Mouse (Mus musculus): Measurements from ENCODE around the gene Sh3bp5.
A peak's percentile ranks its signal among the peaks of the same experiment; 100 is the strongest.

Gene Sh3bp5

GRCm38 (mm10) chr14:31392300-31392699 lies 43.6 kb downstream of the Sh3bp5 start:
- DNase-seq = no peak

- peak; percentile 11 to 16 for DNase-seq
These were observed 46.3 kb downstream of the Sh3bp5 start for GRCm38 (mm10) chr14:31389421-31390147.

DNA sequence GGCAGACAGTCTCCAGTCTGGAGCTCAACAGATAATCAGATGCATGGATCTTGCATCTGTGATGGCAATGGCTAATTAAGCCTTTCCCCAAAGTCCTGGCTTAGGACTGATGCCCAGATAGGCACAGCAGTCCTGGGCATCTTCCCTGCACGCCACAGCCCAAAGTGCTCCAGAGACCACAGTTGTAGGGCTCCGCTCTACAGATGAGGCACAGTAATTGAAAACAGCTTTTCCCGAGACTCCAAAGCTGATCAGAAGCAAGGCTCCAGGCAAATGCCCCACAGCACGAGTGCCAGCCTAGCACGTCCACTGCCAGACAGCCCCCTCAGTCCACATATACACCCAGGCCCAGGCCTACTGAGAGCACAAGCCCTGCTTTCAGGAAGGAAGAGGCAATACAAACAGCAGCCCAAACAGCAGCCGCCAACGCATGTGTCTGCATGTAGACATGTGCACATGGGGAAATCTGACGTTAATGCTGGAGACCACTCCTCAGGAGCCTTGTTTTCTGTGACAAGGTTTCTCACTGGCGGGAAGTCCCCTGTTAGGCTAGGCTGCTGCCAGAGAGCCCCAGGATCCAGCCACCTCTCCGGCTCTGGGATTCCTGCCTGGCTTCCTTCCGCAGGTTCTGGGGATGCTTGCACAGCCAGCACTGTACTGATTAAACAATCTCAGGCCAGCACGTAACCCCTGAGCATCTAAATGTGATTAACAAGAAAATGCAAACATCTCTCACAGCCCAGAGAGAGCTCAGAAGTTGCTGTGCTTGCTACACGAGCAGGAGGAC lies 47.6 kb downstream of the Sh3bp5 start:
- peak; percentile 60 to 61 for DNase-seq

DNA sequence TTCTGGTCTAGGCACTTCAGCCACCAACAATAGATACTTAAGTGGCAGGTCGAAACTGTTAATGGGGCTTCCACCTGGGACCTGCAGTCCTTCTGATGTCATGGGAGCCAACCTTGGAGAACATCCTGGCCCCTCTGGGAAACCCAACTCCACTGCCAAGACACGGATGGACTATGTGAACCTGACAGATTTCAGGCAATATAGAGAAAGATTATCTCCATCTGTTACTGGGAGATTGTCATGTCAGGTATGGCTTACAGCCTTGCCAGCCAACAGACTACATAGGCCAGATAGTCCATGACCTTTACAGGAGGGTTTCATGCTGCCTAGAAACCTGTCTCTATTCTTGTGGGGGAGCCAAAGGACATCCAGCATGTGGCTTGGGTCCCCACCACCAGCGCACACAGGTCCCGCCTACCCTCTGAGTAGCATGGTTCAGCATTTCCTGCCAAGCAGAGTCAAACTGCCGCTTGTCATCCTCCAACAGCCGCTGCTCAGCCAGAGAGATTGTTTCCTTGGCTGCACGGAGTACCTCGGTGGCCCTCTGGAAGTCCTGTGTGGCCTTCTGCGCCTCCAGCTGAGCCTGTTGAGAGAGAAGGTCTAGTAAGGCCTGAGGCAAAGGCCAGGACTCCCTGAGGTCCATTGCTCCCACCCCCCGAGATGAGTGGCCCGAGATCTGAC lies 48.4 kb downstream of the Sh3bp5 start:
- peak; percentile 66 to 67 for DNase-seq

DNA sequence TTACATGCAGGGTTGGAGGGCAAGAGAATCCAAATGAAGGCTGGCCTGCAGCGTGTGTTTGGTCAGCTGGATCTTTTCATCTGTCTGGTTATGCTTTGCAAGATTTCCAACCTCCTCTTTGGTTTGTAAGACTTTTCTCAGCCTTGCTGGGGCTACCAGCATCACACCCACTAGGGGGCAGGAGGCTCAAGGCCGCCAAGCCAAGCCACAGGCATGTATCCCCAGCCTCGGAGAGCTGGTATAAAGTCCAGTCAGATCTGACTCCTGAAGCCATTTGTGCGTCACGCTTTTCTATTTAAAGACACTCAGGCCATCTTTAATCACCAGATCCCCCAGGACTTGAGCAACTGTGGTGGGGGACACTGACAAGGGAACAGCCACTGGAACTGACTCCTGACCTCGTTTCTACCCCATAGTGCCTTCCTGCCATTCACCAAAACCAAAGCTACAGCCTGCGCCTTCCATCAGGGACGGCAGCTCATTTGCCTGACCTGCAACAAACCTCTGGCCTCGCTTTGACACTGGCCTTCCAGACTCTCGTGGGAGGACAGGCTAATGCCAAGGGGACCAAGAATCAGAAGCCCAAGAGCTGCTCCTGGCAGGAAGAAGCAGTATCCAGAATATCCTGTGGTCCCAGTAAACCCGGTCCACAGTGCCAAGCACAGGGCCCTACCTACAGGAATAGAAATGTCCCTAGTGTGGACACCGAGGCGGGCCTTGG lies 49.7 kb downstream of the Sh3bp5 start:
- peak; percentile 81 to 89 for DNase-seq

- peak; percentile 34 to 46 for DNase-seq
These were observed 50.5 kb downstream of the Sh3bp5 start for GRCm38 (mm10) chr14:31385406-31385805.

DNA sequence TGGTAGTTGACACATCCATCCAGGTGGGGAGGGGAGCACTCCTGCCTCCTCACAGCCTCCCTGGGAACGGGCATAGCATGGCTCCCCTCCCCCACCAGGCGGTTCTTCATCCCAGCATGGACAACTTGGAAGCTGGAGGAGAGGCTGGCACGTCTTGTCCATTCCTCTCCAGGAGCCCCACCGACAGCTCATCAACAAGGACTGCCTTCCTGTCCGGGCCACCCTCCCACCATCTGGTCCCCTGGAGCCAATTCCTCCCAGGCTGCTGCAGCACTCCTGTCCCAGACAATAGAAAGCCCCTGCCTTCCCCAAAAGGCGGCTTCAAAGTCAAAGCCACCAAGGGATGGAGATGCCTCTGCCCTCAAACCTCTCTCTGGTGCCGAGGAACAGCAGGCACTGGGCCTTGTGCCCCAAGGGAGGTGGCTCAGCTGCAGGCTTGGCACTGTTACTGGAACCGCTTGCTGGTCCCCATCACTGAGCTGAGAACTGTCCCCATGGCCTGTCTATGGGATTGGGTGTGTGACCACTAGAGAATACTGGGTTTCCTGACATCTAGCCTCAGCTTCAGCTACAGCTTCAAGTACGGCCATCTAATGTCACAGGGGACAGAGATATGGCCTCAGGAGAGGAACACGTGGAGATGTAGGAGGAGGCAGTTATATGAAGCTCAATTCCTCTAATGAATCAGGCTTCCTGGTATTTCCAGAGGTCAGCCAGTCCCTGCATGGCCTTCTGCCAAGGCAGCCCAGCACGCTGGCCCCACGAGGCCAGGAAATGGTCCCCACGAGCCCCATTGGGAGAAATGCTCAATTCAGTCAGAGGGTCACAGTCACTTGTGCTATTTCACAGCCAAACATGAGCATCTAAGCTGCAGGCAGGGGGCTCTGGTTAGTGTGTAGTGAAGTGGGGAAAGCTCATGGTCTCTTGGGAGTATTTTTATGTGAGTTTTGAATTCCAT lies 51.2 kb downstream of the Sh3bp5 start:
- peak; percentile 82 for DNase-seq

DNA sequence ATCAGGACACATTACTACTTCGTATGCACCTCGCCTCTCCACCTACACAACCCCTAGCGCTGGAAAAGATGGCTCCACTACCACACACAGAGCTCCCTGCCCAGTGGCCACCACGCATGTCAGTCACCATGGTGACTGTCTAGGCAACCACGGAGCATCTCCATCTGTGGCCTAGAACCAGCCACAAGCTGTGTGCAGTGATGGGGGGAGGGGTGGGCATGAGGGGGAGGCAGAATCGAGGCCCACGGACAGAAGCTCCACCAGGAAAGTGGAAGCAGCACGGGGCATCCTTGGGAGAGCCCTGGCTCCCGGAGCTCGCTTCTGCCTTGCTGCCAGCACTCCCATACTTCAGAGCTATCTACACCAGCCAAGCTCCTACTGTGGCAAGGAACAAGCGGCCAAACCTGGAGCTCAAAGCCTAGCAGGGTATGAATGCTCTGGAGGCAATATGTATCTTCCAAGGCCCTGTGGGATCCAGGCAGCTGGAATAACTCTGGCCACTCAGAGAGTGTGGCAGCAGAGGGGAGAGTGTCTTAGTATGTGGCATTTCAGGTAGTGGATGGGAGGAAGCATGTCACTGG lies 52.3 kb downstream of the Sh3bp5 start:
- peak; percentile 82 for DNase-seq

DNA sequence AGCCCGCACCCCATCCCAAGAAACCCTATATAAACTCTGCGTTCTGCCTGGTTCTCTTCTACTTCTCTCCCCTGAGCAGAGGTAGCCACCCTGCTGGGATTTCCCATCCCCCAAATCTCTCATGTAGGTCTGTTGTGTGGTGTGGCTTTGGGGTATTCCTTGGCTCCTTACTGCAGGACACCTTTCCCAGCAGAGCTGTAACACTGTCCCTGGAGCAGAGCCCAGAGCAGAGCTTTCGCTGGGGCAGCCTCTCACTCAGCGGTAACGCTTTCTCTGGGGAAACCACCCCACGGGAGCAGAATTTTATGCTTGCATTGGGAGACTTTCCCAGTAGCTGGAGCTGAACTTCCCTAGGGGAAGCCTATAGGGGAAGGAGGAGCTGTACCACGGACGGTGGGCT lies 53.6 kb downstream of the Sh3bp5 start:
- DNase-seq = peak; percentile 69 to 75

GRCm38 (mm10) chr14:31376331-31376730 lies 59.5 kb downstream of the Sh3bp5 start:
- DNase-seq = no peak

- DNase-seq = no peak
These were observed 61.5 kb downstream of the Sh3bp5 start for GRCm38 (mm10) chr14:31374390-31374789.

- DNase-seq = no peak
These were observed 66.5 kb downstream of the Sh3bp5 start for GRCm38 (mm10) chr14:31369377-31369776.

DNA sequence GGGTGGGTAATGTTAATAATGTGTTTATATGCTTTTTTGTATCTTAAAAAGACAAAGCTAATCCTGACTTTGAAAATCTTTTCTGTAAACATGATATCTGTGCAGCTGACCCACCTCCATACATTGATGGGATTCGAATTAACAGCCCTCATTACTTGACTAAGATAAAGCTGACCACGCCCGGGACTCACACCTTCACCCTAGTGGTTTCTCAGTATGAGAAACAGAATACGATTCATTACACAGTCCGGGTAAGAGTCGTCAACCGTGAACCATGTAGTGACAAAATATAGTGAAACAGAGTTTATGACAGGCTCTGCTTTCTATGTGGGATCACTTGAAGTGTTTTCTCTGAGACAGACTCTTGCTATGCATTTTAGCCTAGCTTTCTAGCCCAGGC lies 67.9 kb downstream of the Sh3bp5 start:
- DNase-seq = no peak

GRCm38 (mm10) chr14:31365350-31365749 lies 70.5 kb downstream of the Sh3bp5 start:
- peak; percentile 85 to 92 for DNase-seq

GRCm38 (mm10) chr14:31364589-31364988 lies 71.3 kb downstream of the Sh3bp5 start:
- no peak for DNase-seq

DNA sequence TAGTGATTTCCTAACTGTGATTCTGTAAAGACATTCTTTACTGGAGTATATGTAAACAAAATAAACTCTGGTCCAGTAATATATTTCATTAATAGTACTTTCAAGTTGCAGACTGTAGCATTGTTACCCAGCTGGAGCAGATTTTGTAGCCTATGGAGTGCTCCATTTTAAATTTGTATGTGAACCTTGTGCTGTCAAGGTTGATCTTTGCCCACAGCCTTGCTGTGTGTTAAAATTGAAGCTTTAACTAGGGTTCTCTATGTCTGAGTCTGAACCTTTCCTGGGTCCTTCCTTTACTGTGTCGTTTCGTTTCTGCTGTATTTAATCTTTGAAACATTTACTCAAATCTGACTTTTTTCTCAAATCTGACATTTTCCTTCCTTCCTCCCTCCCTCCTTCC lies 73.6 kb downstream of the Sh3bp5 start:
- no peak for DNase-seq

DNA sequence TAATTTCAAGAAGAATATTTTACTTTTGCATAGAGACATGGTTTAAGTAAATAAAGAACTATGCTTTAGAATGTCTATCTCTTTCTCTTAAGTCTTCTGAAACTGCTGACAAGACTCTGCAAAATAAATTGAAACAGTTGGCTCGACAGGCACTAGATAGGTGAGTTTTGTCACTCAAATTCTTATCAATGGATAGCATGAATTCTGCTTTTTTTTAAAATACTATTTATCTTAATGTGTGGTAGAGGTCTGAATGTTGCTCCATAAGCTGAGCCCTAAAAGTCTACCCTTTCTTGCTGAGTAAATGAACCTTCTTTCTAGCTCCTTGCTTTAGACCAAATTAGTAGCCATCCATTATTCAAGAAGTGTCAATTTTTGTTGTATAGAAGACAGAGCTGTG lies 90.5 kb downstream of the Sh3bp5 start:
- DNase-seq = no peak

DNA sequence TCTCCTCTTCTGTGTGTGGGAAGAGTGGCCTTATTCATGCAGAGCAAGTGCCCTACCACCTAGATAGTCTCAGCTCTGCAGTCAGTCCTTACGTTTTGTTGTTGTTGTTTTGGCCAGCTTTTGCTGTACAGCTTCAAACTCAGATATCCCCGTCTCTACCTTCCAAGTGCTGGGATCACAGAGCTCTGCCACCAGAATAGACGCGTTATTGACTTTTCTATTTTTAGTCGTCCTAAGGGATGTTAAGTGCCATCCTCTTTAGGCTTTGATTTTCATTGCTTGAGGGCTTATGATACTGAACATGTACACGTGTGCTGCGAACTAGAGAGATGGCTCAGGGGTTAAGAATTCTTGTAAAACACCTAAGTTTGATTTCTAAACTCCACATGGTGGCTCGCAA lies 92.6 kb downstream of the Sh3bp5 start:
- DNase-seq = no peak

- DNase-seq = no peak
These were observed 97.9 kb downstream of the Sh3bp5 start for GRCm38 (mm10) chr14:31337947-31338346.

DNA sequence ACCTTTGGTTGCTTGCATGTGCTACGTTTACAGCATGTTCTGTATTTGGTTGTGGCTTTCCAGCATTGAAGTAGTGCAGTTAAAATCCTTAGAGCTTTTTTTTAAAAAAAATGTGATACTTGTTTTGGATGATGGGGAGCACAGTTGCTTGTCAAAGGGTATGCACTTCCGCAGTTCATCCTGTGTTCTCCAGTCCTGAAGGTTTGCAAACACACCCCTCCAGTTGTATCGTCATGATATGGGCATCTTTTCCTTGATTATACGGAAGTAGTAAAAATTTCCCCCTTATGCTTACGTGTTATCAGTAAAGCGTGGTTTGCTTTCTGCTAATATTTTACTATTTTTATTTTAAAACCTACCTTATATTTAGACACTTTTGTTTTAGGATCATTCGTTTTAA lies 98.5 kb downstream of the Sh3bp5 start:
- no peak for DNase-seq

All from cerebellum, postnatal 25 days (tissue).